Mouse (Mus musculus): ENCODE data around the gene Trank1.

DNA sequence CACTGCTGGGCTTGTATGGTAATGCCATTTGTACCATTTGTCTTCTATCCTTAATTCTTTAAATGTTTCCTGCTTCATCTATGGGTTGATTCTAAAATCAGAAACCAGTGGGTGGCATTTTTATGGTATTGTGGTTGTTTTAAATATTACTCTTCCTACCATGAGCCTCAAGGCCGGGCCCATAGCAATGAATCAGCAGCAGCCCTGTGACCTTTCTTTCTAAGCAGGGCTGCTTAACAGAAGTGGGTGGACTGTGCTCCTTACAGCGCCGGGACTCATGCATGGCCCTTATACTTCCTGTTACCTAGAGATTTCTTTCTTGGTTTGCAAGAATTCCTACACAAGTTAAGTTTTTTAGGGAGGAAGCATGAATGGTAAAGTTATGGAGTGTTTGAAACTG is 41.1 kb downstream of the Trank1 start:
- TF ChIP-seq JUND (conservative IDR thresholded peaks at IDR 0.05; ENCODE audit: low read depth, low read length) (no peak), USF1 (IDR thresholded peaks at IDR 0.05; ENCODE audit: low read depth, low read length) (no peak), BHLHE40 (IDR thresholded peaks at IDR 0.05; ENCODE audit: low read depth, low read length) (no peak)
